Mouse (Mus musculus) kidney, postnatal 14 days (tissue): ENCODE measurements around the gene Twnk.

ENCODE experiments used
- DNase-seq: peaks from one replicate; pipeline ENCODE4 v3.0.0; 2022; ENCODE audit warnings: mixed read lengths

The Twnk gene

DNA sequence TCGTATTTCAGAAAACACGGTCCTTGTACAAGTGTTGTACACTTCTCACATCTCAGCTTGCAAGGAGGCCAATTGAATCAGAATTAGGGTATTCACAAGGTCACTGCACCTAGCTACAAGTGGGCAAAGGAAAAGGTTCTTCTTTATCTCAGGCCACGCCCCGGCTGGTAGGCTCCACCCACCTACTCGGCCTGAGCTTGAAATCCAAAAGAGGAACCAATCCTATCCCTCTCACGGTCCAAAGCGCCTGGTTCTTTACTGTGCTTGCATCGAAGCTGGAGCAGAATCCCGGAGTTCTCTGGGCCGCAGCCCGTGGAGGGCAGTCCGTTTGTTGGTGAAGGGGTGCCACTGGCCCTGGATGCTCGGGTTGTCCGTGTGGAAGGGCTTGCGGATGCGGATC, at the start of gene Twnk:
Twnk (plus strand) TSS at position 220 of the 400 bp plus-strand sequence.
- DNase-seq = peak; percentile 72

DNA sequence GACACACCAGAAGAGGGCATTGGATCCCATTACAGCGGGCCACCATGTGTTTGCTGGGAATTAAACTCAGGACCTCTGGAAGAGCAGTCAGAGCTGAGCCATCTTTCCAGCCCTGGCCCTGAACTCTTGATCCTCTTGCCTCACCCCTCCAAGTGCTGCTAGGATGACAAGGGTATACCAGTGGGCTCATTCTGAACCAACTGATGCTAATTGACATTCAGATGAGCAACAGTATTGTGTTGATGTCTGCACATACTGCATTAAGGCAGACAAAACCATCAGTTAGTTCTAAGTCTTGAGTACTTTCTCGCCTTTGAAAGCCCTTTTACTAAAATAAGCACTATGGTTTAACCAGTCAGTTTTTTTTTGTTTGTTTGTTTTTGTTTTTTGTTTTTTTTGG, 45.8 kb upstream of the Twnk start:
- no peak for DNase-seq

DNA sequence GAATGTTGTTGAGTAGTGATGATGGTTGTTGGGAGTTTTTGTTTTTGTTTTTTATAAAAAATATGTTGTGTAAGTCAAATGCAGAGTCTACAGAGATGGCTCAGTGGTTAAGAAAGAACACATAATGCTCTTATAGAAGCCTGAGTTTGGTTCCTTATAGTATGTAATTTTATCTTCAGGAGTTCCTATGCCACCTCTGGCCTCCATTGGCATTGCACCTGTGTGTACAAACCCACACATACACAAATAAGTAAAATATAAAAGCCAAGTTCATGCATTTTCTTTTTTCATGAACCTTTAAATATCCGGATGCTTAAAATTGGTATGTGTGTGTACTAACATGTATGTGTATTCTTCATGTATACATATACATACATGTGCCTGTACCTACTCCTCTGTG, 39.5 kb upstream of the Twnk start:
- DNase-seq = no peak

DNA sequence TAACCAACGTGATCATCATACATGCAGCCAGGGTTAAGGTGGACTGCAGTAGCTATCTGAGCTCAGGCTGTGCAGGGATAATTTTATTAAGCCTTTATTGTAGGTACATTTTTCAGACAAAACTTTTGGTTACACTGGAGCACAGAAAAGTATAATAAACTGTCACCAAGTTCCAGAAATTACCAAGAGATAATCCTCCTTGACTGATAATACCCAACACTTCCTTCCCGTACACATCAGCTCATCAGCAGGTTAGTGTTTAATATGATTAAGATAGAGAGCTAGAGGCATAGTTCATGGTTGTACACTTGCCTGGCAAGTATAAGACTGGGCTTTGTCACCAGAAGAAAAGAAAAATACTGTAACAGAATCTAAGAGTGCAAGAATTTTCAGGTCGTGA, 37.1 kb upstream of the Twnk start:
- DNase-seq = no peak

DNA sequence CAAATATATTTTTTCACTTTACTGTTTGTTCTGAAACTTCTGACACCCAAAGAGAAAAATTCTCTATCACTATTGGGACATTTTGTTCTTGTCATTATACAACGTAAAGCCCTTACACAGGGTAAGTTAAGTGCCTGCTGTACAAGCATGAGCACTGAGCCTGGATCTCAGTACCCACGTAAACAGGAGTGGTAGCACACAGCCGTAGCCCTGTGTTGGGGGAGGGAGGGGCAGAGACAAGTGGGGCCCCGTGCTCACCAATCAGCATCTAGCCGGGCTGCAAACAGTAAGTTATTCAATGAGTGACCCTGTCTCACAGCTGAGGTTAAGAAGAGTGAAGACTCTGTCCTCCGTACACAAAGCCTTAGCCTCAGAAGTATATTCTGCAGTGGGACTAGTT, 28.8 kb upstream of the Twnk start:
- no peak for DNase-seq

DNA sequence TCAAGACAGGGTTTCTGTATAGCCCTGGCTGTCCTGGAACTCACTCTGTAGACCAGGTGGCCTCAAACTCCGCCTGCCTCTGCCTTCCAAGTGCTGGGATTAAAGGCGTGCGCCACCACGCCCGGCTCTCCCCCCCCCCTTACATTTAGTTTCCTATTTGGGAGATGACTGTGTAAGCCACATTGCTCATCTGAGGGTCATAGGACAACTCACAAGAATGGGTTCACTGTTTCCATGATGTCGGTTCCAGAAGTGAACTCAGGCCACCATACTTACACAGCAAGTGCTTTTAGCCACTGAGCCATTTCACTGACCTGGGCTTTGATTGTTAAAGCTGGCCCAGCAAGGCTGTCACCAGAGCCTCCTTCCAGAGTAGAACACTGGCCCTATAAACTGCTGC, 28.3 kb upstream of the Twnk start:
- DNase-seq = no peak

DNA sequence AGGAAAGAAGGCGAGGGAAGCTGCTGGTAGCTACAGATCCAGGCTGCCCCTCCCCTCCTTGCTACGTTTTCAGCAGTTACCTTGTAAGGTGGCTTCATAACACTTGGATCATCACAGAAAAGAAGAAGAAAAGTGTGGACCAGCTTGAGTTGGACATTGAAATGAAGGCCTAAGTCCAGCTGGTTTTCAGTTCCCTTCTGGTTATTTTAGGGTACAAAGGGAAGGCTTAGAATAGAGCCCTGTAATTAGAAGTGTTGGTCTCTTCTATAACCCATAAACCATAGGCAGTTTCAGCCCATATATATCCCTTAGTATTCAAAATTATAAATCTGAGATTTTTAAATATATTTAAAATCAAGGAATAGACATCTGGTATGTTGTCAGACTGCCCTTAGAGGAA, 24.7 kb upstream of the Twnk start:
- DNase-seq = no peak

DNA sequence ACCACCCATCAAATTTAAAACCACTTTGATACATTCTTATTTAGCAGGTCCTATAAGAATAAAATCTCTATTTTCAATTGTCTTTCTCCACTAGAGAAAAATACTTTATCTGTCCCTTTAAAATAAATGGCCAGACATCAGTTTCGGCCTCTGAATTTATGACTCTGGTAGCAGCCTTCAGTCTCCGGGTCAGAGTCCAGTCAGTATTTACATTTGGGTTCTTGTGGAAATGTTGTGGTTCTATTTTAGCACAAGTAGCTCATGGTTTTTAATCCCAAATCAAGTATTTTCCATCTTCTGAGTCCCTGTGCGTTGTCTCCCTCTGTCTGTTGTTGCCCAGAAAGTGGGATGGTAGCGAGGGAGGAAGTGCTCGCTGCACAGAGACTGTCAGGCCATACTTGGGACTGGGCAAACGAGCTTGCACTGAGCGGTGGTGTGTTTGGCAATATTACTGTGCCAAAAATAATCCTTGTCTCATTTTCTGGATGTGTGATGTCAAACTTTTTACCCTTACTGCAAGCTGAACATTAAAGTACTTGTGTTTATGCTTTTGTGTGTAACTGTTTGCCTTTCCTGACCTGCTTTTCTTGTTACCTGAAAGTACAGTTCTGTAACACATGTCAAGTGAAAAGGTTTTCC, 22.9 kb upstream of the Twnk start:
- no peak for DNase-seq

DNA sequence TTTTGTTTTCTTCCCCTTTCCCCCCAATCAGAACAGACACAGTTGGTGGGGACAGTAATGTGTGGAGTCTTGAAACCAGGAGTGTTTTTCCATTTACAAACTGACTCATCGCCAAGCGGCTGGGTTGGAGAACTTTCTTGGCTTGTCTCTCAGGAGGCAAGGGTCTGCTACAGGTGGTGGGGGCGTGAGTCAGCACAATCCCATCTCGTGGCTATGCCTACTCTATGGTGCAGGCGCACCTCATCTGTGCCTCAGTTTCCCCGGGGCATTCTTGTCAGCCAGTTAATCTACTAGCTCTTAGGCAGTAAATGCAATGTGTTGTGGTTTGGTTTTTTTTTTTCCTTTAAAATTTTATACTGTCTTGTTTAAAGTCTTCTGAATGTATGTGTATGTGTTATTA, 22.1 kb upstream of the Twnk start:
- no peak for DNase-seq

DNA sequence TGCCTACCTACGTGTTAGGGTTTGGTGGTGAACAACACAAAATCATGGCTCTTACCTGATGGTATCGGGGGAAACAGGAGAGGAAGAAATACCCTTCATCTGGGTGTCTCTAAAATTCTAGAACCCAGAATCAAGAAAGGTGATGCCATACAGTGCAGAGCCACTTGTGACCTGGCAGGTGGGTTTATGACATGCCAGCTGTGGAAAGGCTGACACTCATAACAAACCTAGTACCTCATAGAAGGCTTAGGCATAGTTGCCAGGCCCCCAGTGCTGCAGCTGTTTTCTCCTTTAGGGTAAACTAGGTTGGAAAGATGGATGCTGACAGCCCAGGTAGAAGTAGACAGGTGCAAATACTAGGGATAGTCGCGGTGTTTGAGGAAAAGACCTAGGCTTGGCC, 21.0 kb upstream of the Twnk start:
- DNase-seq = no peak

DNA sequence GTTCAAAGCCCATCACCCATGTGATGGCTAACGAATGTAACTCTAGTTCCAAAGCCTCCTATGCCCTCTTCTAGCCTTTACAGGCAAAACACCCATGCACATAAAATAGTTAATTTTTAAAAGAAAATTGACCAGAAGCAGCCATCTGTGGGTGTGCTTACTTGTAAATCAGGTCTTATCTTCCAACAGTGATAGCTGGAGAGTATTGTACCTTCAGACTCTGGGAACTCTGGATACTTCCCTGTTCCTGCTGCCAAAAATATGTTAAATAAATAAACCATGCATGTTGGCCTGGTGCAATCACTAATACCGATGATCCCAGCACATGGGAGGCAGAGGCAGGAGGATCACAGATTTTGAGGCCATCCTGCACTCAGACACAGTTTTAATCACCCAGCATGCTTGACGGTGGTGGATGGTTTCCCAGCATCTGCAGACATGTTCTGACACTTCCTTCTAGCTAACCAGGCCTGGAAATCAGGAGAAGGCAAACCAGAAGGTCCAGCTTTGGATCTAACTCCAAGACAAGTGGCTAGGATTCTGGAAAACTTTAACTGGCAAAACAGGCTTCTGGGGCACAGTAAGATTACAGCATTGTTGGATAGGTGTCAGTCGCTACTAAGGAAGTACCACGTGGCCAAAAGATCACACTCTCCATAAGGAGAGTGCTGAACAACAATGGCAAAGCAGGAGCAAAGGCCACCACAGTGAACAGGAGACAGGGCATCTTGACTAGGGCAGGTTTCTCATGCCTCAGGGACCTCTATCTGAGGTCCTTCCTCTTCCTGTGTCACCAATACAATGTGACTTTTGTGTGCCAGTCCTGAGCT, 20.1 kb upstream of the Twnk start:
- DNase-seq = no peak

DNA sequence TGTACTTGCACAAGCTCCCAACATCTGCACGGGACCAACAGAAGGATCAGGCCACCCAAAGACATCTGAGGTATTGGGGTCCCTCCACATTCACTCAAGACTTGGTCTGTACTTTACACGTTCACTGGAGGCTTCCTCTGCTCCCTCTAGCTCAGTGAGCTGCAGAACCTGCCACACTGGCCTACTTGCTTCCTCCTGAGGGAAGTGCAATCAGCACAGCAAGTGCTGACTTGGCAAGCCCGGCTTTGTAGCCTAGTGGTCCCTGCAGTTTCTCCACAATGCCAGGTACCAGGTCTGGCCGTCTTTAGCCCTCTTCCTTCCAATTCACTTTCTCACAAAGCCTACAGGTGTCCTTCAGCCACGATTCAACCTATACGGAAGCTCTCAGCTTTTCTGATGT, 18.5 kb upstream of the Twnk start:
- no peak for DNase-seq

DNA sequence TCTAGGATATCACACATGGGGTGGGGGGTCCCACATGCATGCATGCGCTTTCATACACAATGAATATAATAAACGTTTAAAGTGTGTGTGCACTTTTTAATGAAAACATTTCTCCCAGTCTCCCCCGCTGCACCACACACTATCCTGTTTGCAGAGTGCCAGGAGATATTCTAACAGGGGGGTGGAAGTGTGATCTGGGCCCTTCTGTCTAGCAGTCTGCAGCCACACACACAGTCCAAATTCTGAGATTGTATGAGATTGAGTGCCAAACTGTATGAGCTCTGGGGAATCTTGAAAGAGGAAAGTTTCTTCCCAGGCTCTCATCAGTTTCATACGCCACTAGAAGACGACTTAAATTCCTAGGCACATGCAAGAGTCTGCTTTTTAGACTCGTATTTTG, 17.6 kb upstream of the Twnk start:
- DNase-seq = no peak

DNA sequence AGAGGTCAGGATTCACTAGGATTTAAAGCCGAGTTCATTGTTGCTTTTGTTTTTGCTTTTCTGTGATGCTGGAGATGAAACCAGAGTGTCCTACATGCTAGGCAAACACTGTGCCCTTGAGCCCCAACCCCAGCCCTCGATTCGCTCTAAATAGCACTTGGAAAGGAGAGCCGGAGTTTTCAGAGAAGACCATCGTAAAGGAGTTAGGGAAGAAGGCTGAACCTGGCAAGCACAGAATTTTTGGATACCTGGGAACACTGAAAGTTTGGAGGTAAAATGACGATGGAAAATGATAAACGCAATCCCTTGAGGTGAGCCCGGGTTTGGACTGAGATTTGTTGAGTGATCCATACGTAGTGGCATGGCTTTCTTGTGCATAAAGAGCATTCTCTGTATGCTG, 17.1 kb upstream of the Twnk start:
- no peak for DNase-seq

DNA sequence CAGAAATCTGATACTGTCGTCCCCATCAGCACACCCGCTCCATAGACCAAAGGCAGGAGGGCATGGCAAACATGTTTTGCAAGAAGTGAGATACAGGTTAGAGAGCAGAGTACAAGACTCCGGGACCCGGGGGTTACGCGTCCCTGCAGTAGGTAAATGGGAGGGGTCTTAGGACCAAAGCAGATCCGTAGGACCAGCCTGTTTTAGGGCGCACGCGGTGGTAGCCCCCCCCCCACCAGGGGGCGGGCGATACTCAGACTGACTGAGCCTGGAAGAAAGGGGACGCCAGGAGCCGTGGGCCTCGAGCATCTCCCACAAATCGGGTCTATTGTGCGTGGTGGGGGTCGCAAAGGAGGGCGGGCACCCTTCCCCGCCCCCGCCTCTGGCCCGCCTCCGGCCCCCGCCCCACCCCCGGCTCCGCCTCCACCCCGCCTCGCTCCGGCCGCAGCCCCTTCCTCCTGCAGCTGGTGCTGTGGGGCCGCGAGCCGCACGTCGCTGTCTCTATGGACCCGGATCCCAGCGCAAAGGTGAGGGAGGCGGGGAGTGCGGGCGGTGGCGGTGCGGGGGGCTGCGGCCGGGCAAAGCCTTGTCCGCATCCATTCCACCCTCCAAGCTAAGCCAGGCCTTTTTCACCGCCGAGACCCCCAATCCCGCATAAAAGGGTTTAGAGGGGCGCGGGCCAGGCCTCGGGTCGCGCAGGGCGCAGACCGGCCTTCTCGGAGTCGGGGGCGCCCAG, 16.5 kb upstream of the Twnk start, which contains the start of gene Sema4g:
Sema4g (plus strand) TSS at position 271 of the 736 bp plus-strand sequence.
- peak; percentile 62 for DNase-seq

DNA sequence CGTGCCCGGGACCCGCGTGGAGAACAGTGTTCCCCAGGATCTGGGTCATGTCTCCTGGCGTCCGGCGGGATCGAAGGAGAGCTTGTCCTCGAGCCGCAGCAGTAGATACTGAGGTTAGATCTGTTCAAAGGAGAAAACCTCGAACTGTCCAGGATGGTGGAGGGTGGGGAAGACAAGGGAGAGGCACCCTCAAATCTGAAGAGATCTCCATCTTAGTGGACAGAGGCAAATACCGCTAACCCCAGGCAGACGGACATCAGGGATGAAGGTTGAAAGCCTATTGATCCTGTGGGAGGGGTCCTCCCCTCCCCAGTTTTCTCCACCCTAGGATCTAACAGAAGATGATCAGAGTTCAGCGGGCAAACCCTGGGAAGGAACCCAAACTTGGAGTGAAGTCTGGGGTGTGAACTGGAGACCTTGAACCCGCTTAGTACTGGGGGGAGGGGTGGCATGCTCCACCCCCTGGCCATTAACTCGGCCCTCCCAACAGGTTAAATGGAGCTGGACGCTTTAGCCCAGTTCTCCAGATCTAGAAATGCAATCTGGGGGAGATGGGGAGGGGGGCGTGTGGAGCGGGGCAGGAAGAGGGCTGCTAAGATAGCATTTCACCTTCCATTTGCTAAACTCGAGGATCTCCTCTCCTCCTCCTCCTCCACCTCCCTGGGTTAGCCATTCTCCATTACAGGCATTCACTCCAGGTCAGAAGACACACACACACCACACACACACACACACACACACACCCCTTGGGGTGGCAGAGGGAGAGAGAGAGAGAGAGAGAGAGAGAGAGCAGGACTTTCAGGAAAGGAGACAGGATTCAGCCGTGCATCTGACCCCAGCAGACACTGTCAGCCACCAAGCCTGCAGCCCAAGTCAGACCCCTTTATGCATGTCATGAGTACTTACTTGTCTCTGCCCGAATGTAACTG, 15.6 kb upstream of the Twnk start:
- peak; percentile 79 for DNase-seq

DNA sequence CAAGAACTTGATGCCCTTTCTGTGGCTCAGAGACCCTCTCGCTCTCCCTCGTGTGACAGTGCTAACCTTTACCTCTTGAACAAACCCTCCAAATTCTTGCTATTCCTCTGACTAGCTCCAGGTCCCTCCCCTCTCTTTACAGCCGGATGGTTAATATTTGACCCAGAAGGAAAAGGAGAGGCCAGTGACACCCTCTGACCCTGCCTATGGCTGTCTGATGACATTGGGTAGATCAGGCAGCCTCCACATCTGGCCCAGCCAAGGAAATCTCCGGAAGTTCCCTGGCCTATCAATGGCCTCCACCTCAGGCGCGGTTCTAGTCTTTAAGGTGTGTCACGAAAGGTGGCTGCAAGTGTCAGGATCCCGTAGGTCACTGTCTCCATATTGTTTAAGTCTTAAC, 14.4 kb upstream of the Twnk start:
- peak; percentile 52 for DNase-seq

DNA sequence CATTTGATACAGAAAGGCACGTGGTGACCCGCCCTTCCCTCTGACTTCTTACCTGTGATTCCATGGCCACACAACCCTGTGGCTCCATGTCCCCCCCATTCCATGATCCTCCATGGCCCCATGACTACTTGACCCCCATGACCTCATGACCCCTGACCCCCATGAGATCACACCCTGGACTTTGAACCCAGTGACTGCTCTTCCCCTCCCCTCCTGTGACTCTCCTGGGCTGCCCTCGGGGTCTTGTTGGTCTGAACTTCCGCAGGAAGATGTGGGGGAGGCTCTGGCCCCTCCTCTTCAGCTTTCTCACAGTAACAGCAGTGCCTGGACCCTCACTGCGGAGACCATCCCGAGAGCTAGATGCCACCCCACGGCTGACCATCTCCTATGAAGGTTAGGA, 13.2 kb upstream of the Twnk start:
- DNase-seq = no peak

DNA sequence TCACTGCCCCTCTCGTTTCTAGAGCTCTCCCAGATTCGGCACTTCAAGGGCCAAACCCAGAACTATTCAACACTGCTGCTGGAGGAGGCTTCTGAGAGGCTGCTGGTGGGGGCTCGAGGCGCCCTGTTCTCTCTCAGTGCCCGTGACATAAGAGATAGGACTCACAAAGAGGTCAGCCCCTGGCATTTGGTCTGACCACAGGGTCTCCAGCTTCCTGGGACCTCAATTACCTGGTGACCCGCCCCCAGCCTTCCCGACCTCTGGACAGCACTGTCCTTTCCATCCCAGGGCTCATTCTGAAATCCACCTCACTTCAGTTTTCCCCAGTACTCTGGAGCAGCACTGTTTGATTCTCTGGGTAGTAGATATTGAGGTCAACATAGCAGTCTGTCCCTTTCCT, 12.8 kb upstream of the Twnk start:
- no peak for DNase-seq

DNA sequence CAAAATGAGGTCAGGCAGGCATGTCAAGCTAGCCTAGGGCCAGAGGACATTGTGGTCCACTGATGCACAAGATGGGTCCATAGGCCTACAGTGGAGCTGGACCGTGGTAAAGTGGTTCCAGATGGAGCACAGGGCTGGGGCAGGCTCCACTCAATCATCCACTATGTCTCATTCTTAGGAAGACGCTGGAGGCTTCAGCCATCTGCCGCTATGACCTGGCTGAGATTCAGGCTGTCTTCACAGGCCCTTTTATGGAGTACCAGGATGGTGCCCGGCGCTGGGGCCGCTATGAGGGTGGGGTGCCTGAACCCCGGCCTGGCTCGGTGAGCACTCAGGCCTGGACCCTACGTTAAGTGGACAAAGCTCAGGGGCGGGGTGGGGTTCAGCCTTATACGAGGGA, 7.7 kb upstream of the Twnk start:
- no peak for DNase-seq

DNA sequence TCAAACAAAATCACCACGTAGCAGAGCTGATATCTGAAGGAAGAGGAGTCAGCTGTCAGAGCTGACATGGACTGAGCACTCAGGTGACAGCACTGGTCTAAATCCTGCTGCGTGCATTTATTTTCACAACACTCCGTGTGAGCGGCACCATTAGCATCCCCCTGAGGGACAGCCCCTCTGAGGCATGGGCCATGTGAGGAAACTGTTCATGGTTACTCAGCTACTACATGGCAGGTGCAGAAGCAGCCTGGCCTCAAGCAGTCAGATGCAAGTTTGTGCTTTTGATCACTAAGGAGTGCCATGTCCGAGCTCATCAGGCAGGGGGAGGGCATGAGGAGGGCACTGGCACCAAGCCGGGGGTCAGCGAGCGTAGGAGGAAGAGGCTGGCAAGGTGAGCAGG, 5.8 kb upstream of the Twnk start:
- DNase-seq = no peak

DNA sequence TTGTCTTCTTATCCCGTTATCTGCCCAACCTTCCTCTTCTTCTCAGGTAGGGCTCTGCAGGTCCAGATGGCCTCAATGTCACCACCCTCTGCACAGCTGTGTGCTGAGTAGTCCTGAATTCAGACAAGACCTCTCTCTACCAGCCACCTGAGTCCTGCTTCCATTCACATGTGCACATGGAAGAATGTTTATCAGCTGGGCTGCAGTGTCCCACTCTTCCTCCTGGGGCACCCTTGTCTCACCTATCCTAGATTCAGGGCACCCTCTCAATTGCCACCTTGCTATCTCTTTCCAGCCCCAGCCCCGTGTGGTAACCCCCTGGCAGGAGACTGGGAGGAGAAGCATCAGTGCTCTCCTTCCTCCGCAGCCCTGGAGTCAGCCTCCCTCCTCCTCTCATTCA, 3.2 kb upstream of the Twnk start:
- DNase-seq = no peak
